In the genomic region with DNA sequence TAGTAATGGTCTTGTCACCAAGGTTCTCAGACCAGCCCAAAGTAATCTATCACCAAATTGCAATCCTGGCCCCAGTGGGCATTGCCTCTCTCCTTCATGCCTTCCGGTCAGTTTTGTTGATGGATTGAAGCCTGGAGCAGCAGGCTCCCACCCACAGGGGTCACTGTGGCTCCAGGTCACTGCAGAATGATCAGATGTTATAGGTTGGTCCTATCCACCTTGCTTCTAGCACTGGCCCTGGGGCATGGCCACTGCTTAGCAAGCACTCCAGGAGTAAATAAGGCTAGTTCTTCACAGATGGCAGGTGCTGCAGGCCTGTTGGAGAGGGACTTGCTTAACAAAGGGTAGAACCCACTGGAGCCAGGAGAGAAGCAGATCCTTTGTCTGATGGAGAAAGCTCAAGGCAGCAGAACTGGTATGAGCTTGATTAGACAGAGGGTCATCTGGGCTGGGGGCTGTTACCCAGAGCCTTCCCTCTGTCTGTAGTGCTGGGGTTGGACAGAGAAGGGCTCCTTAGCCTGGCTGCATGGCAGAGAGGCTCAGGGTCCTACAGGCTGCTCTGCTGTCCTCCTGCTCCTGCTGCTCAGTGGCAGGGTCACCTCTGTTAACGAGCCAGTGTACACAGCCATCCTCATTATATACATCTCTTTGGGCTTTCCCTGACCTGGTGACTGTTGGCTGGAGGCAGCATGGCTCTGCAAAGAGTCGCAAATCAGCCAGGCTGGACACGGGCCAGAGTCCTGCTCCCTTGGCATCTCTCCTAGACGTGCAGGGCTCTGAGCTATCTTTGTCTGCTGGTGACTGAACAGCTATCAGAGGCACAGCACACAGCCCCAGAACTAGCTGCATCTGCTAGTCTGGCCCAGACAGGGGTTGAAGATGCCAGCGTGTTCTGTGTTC, we compare ENCODE assay signal across 9 mouse cellular contexts. TPM values are rescaled to one million over a fixed set of nuclear protein-coding genes. Genes with fewer than 3 reads are reported as not detected.
A peak's percentile ranks its signal among the peaks of the same experiment; 100 is the strongest.
DNase-seq lines count a peak whose midpoint lies in the region; ATAC-seq and TF ChIP-seq lines count a peak whose summit lies in the region.
"Had no signal": no experiment of that assay in that cellular context is flagged by ENCODE, and none has a peak within 500 bp of the region (broad histone marks: within the 10 kb centered on the region; RNA-seq: fewer than 3 reads in every experiment).

No protein-coding gene starts in this region.

- no peaks in the 10 kb centered on the region for H3K27me3 ChIP-seq in CH12.LX (replicated peaks)
- H3K27me3 ChIP-seq in forebrain, embryonic 16.5 days (replicated peaks; ENCODE audit: control insufficient read depth, insufficient read depth, low read length) = no peaks in the 10 kb centered on the region
- no peaks in the 10 kb centered on the region for H3K27me3 ChIP-seq in heart, postnatal 0 days (ENCODE audit: control insufficient read depth, insufficient read depth, low read length)
- no peaks in the 10 kb centered on the region for H3K27me3 ChIP-seq in thymus, adult 2 months (ENCODE audit: control insufficient read depth, insufficient read depth, low read length)

- TF ChIP-seq EP300 in CH12.LX (IDR thresholded peaks at IDR 0.05; ENCODE audit: low read length) = no peak
- no peak for TF ChIP-seq EP300 in heart, postnatal 0 days (IDR thresholded peaks at IDR 0.05; ENCODE audit: low read depth)

- no peak overlapping the region for H3K27ac ChIP-seq in CH12.LX (ENCODE audit: insufficient read depth, low read depth)
- peak overlapping the region; percentile 45; the same call in 1 of the 2 replicates for H3K27ac ChIP-seq in forebrain, embryonic 16.5 days (ENCODE audit: low read length)
- no peak overlapping the region for H3K27ac ChIP-seq in heart, postnatal 0 days (ENCODE audit: low read depth)
- no peak overlapping the region for H3K27ac ChIP-seq in thymus, adult 2 months (ENCODE audit: control insufficient read depth, insufficient read depth, low read length)
- H3K27ac ChIP-seq: liver, embryonic 15.5 days had no signal

- no peaks in the 10 kb centered on the region for H3K36me3 ChIP-seq in CH12.LX (replicated peaks in 1 of 2; ENCODE audit: control insufficient read depth in 1 of 2, insufficient read depth in 1 of 2, low read length in 1 of 2)
- H3K36me3 ChIP-seq in forebrain, embryonic 16.5 days (ENCODE audit: control insufficient read depth, insufficient read depth) = no peaks in the 10 kb centered on the region
- no peaks in the 10 kb centered on the region for H3K36me3 ChIP-seq in heart, postnatal 0 days (replicated peaks; ENCODE audit: control insufficient read depth, insufficient read depth, low read length)
- no peaks in the 10 kb centered on the region for H3K36me3 ChIP-seq in thymus, adult 2 months (ENCODE audit: control insufficient read depth, insufficient read depth, low read length)
- H3K36me3 ChIP-seq: liver, embryonic 15.5 days had no signal

- H3K4me3 ChIP-seq in CH12.LX (replicated peaks in 1 of 3; ENCODE audit: low read depth in 2 of 3, low read length in 2 of 3, poor library complexity in 1 of 3) = no peak overlapping the region
- H3K4me3 ChIP-seq in forebrain, embryonic 16.5 days (replicated peaks; ENCODE audit: low read length) = no peak overlapping the region
- H3K4me3 ChIP-seq in heart, postnatal 0 days (ENCODE audit: low read depth, low read length) = no peak overlapping the region
- no peak overlapping the region for H3K4me3 ChIP-seq in lung, adult 2 months (replicated peaks; ENCODE audit: extremely low read depth, low read depth, low read length)
- H3K4me3 ChIP-seq in thymus, adult 2 months (ENCODE audit: control insufficient read depth, insufficient read depth, low read length) = no peak overlapping the region
- H3K4me3 ChIP-seq: liver, embryonic 15.5 days had no signal

- no peak for DNase-seq in CH12.LX (ENCODE audit: extremely low read depth)
- peak; percentile 96 for DNase-seq in brain, adult 2 months (ENCODE audit: low read depth, low spot score)
- peak; percentile 90 for DNase-seq in heart, postnatal 0 days (ENCODE audit: low spot score)
- peak; percentile 73 for DNase-seq in kidney, postnatal 14 days
- DNase-seq in lung, adult 2 months = peak; percentile 17
- DNase-seq in retina, postnatal 7 days (ENCODE audit: low read depth, low spot score) = peak; percentile 27
- DNase-seq in thymus, adult 2 months = no peak

- peak; percentile 46 for TF ChIP-seq RAD21 in CH12.LX (IDR thresholded peaks at IDR 0.05; ENCODE audit: low read depth, low read length)

- WGBS in forebrain, embryonic 16.5 days = 36% methylated on average over 6 of the region's 6 CpGs
- WGBS in heart, postnatal 0 days = 22% methylated on average over 6 of the region's 6 CpGs
- 28% methylated on average over 6 of the region's 6 CpGs for WGBS in lung, adult 2 months
- WGBS in thymus, adult 2 months = 69% methylated on average over 6 of the region's 6 CpGs

- peaks cover 5 to 13% of the 10 kb centered on the region in 2 experiments; a peak in 3 of 4 replicates for H3K4me1 ChIP-seq in CH12.LX (ENCODE audit: control insufficient read depth in 1 of 2, insufficient read depth in 2 of 2)
- H3K4me1 ChIP-seq in forebrain, embryonic 16.5 days (replicated peaks; ENCODE audit: control insufficient read depth, insufficient read depth, low read length) = peaks cover 12% of the 10 kb centered on the region
- H3K4me1 ChIP-seq in heart, postnatal 0 days (ENCODE audit: control insufficient read depth, insufficient read depth) = peaks cover 19% of the 10 kb centered on the region
- H3K4me1 ChIP-seq in lung, adult 2 months (ENCODE audit: control insufficient read depth, insufficient read depth, low read length) = no peaks in the 10 kb centered on the region
- H3K4me1 ChIP-seq in thymus, adult 2 months (replicated peaks; ENCODE audit: control insufficient read depth, insufficient read depth, low read length) = no peaks in the 10 kb centered on the region
- H3K4me1 ChIP-seq: liver, embryonic 15.5 days had no signal

- ATAC-seq in forebrain, embryonic 16.5 days = peak; percentile 81
- ATAC-seq in heart, postnatal 0 days (ENCODE audit: insufficient read depth, low read depth) = peak; percentile 88

- no peak for TF ChIP-seq POLR2A in CH12.LX (IDR thresholded peaks at IDR 0.05; ENCODE audit: low read depth, low read length)
- no peak for TF ChIP-seq POLR2A in lung, adult 2 months (IDR thresholded peaks at IDR 0.05; ENCODE audit: borderline replicate concordance, extremely low read depth, low read depth, low read length)
- no peak for TF ChIP-seq POLR2A in thymus, adult 2 months (IDR thresholded peaks at IDR 0.05; ENCODE audit: control insufficient read depth, extremely low read depth, insufficient read depth, low read length, poor library complexity)

- in situ Hi-C loops in CH12.LX (cut with MboI; ENCODE audit: low pct_ligation_motif_present, low pct_unique_long_range_greater_than_20kb, low sequenced_read_pairs) = no loop called here

- H3K9ac ChIP-seq in CH12.LX (ENCODE audit: insufficient read depth, low read depth) = no peak overlapping the region
- H3K9ac ChIP-seq in forebrain, embryonic 16.5 days (replicated peaks; ENCODE audit: low read depth, low read length) = 0 out of 2 replicates have a peak overlapping the region, but pooled peaks have one; percentile 11
- H3K9ac ChIP-seq in heart, postnatal 0 days (replicated peaks; ENCODE audit: low read depth, low read length) = no peak overlapping the region
- H3K9ac ChIP-seq: liver, embryonic 15.5 days had no signal

- H3K4me2 ChIP-seq in CH12.LX (ENCODE audit: insufficient read depth, low read depth, poor library complexity, severe bottlenecking) = no peak overlapping the region
- H3K4me2 ChIP-seq in forebrain, embryonic 16.5 days (ENCODE audit: low read length) = no peak overlapping the region
- no peak overlapping the region for H3K4me2 ChIP-seq in heart, postnatal 0 days (ENCODE audit: low read depth, low read length)
- H3K4me2 ChIP-seq: liver, embryonic 15.5 days had no signal

- peak in 1 of 2 experiments; percentile 57; a peak in 2 of 4 replicates for TF ChIP-seq CTCF in CH12.LX (conservative IDR thresholded peaks at IDR 0.05 in 1 of 2, IDR thresholded peaks at IDR 0.05 in 1 of 2; ENCODE audit: low read depth in 2 of 2, low read length in 2 of 2)
- TF ChIP-seq CTCF in heart, postnatal 0 days (IDR thresholded peaks at IDR 0.05; ENCODE audit: low read depth) = peak; percentile 42
- peak; percentile 62; the same call in 1 of the 2 replicates for TF ChIP-seq CTCF in lung, adult 2 months (IDR thresholded peaks at IDR 0.05; ENCODE audit: insufficient read depth, low read length)
- no peak for TF ChIP-seq CTCF in thymus, adult 2 months (IDR thresholded peaks at IDR 0.05; ENCODE audit: borderline replicate concordance, control insufficient read depth, extremely low read depth, insufficient read depth, low read length, poor library complexity)

- no peaks in the 10 kb centered on the region for H3K79me2 ChIP-seq in CH12.LX (replicated peaks; ENCODE audit: control insufficient read depth, extremely low read depth, insufficient read depth, poor library complexity, severe bottlenecking)

- dilution Hi-C loops in CH12.LX (cut with MboI; ENCODE audit: extremely low pct_ligation_motif_present, extremely low pct_unique_long_range_greater_than_20kb, low sequenced_read_pairs) = no loop called here

- peaks cover 9% of the 10 kb centered on the region for H3K9me3 ChIP-seq in CH12.LX (replicated peaks; ENCODE audit: low read length)
- no peaks in the 10 kb centered on the region for H3K9me3 ChIP-seq in forebrain, embryonic 16.5 days (ENCODE audit: control insufficient read depth, low read length)
- H3K9me3 ChIP-seq in heart, postnatal 0 days (replicated peaks; ENCODE audit: control insufficient read depth, low read length) = no peaks in the 10 kb centered on the region
- H3K9me3 ChIP-seq: liver, embryonic 15.5 days had no signal

TF ChIP-seq in CH12.LX, 34 proteins besides CTCF, POLR2A, EP300 and RAD21 (continues in another document):
- TF ChIP-seq MEF2A (IDR thresholded peaks at IDR 0.05; ENCODE audit: borderline replicate concordance, low read depth, low read length) (no peak), SMC3 (IDR thresholded peaks at IDR 0.05; ENCODE audit: low read depth, low read length) (peak; percentile 34; the same call in 1 of the 2 replicates), NRF1 (IDR thresholded peaks at IDR 0.05; ENCODE audit: low read depth, low read length) (no peak), ZC3H11A (IDR thresholded peaks at IDR 0.05; ENCODE audit: low read depth, low read length) (no peak), TBP (conservative IDR thresholded peaks at IDR 0.05; ENCODE audit: low read depth, low read length) (no peak), JUN (IDR thresholded peaks at IDR 0.05; ENCODE audit: insufficient read depth, low read depth, low read length) (no peak)

RNA-seq across cellular contexts. Expression of a gene that starts 41.1 kb away (rescaled TPM):
- total RNA-seq in CH12.LX (2012; rRNA removed) = not detected in 2 replicates
- not detected in 2 replicates for total RNA-seq in CH12.LX (2014; rRNA removed)
- polyA plus RNA-seq in CH12.LX (2012; ENCODE audit: insufficient read length, low read depth) = not detected in 2 replicates
- 43.4 and 46.8 TPM in 2 replicates for polyA plus RNA-seq in forebrain, embryonic 16.5 days (2015; fragmentation: Nextera tagmentation; extraction: Ambion mirVana)
- not detected in 2 replicates for total RNA-seq in heart, postnatal 0 days (2014; rRNA removed; ENCODE audit: low replicate concordance)
- 0.07 TPM in 1 of 2 replicates, not detected in the other for polyA plus RNA-seq in heart, postnatal 0 days (2015; fragmentation: Nextera tagmentation; extraction: Ambion mirVana)
- 0.25 TPM in 1 of 2 replicates, not detected in the other for polyA plus RNA-seq in lung, adult 2 months (2012; rRNA removed)
- not detected in 2 replicates for polyA plus RNA-seq in thymus, adult 2 months (2012; rRNA removed)

Comparison
In these comparisons a context has a peak if more than half of its experiments do, and no peak if none do; other contexts are left out.
1. DNase-seq: peak in brain, adult 2 months (single experiment), heart, postnatal 0 days (single experiment), kidney, postnatal 14 days (single experiment), lung, adult 2 months (single experiment) and retina, postnatal 7 days (single experiment); none in CH12.LX (single experiment) and thymus, adult 2 months (single experiment).
2. RNA of a gene that starts 41.1 kb away (polyA plus RNA-seq): 43.4 to 46.8 TPM in forebrain, embryonic 16.5 days; 0.25 TPM in lung, adult 2 months, 0.07 TPM in heart, postnatal 0 days, not detected in CH12.LX and not detected in thymus, adult 2 months; every median in the first group is over 10 times any median in the second.